Mouse (Mus musculus): ENCODE results near the gene Fcgr2b.

- TF ChIP-seq POLR2A (IDR thresholded peaks at IDR 0.05; ENCODE audit: control insufficient read depth in 1 of 2, insufficient read depth in 1 of 2, low read depth in 1 of 2, low read length in 2 of 2, poor library complexity in 1 of 2) (no peak), TAL1 (IDR thresholded peaks at IDR 0.05; ENCODE audit: low read length) (peak; percentile 33; the same call in 1 of the 2 replicates), USF1 (IDR thresholded peaks at IDR 0.05; ENCODE audit: low read depth, low read length) (no peak), GATA1 (IDR thresholded peaks at IDR 0.05; ENCODE audit: low read depth, low read length) (no peak), CHD2 (IDR thresholded peaks at IDR 0.05; ENCODE audit: low read length) (no peak), TBP (IDR thresholded peaks at IDR 0.05; ENCODE audit: low read depth, low read length) (no peak), USF2 (IDR thresholded peaks at IDR 0.05; ENCODE audit: borderline replicate concordance in 1 of 2, insufficient read depth in 1 of 2, low read depth in 1 of 2, low read length in 2 of 2) (no peak), MAZ (IDR thresholded peaks at IDR 0.05; ENCODE audit: low read depth, low read length) (0 out of 2 replicates have a peak, but pooled peaks have one; percentile 41), EP300 (IDR thresholded peaks at IDR 0.05; ENCODE audit: low read depth in 1 of 2, low read length in 2 of 2) (peak in 1 of 2 experiments; percentile 40; a peak in 1 of 4 replicates), CHD1 (IDR thresholded peaks at IDR 0.05; ENCODE audit: low read depth, low read length) (no peak), BHLHE40 (IDR thresholded peaks at IDR 0.05; ENCODE audit: borderline replicate concordance, low read depth, low read length) (no peak)
Observed at GRCm38 (mm10) chr1:170959791-170960190, 16.6 kb downstream of the Fcgr2b start.

All from MEL (cell line).